Comparison of ENCODE assay signal across 9 mouse cellular contexts in genomic region chr16:43575507-43575906, GRCm38 (mm10).
DNase-seq lines count a peak whose midpoint lies in the region; ATAC-seq and TF ChIP-seq lines count a peak whose summit lies in the region.
"Had no signal": no experiment of that assay in that cellular context is flagged by ENCODE, and none has a peak within 500 bp of the region (broad histone marks: within the 10 kb centered on the region; RNA-seq: fewer than 3 reads in every experiment).

No protein-coding gene starts in this region.

- DNase-seq in heart, embryonic 10.5 days (ENCODE audit: low spot score): no peak
- DNase-seq in heart, postnatal 36 days: no peak
- DNase-seq in limb, embryonic 10.5 days (ENCODE audit: low spot score): no peak
- DNase-seq in ovary, postnatal 36 days (ENCODE audit: low spot score): no peak

- H3K4me2 ChIP-seq in forebrain, embryonic 12.5 days: no peak overlapping the region
- H3K4me2 ChIP-seq in hindbrain, embryonic 16.5 days (ENCODE audit: low read length): no peak overlapping the region
- H3K4me2 ChIP-seq: liver, embryonic 12.5 days had no signal

- intact Hi-C loops in heart, postnatal 36 days (cut with DNase I): loop anchor here (2.0 to 10.0 kb wide), 4 partner anchors 65 to 663 kb away; no protein-coding TSS in a partner anchor

- WGBS in heart, embryonic 10.5 days: 5% methylated on average over 9 of the region's 9 CpGs
- WGBS in forebrain, embryonic 12.5 days: 46% methylated on average over 9 of the region's 9 CpGs
- 41% methylated on average over 9 of the region's 9 CpGs for WGBS in hindbrain, embryonic 16.5 days
- WGBS in limb, embryonic 10.5 days: 31% methylated on average over 9 of the region's 9 CpGs

- peaks cover 3% of the 10 kb centered on the region; the same call in 1 of the 2 replicates for H3K36me3 ChIP-seq in heart, embryonic 10.5 days
- H3K36me3 ChIP-seq in E14TG2a.4 (ENCODE audit: insufficient read depth, low read length): no peaks in the 10 kb centered on the region
- H3K36me3 ChIP-seq in forebrain, embryonic 12.5 days (replicated peaks): peaks cover 32% of the 10 kb centered on the region
- 0 out of 2 replicates have a peak, but pooled peaks cover 2% of the 10 kb centered on the region for H3K36me3 ChIP-seq in hindbrain, embryonic 16.5 days (ENCODE audit: control insufficient read depth, insufficient read depth, low read length)
- no peaks in the 10 kb centered on the region for H3K36me3 ChIP-seq in limb, embryonic 10.5 days
- H3K36me3 ChIP-seq: liver, embryonic 12.5 days had no signal

- H3K4me3 ChIP-seq in heart, embryonic 10.5 days: peak overlapping the region; percentile 37
- H3K4me3 ChIP-seq in E14TG2a.4 (replicated peaks; ENCODE audit: low read length): peak overlapping the region; percentile 27; the same call in 1 of the 2 replicates
- no peak overlapping the region for H3K4me3 ChIP-seq in forebrain, embryonic 12.5 days (replicated peaks)
- no peak overlapping the region for H3K4me3 ChIP-seq in hindbrain, embryonic 16.5 days (ENCODE audit: low read length)
- H3K4me3 ChIP-seq in limb, embryonic 10.5 days: no peak overlapping the region
- H3K4me3 ChIP-seq: liver, embryonic 12.5 days had no signal

- H3K27me3 ChIP-seq in heart, embryonic 10.5 days (ENCODE audit: insufficient read depth, poor library complexity, severe bottlenecking): no peaks in the 10 kb centered on the region
- peaks cover 23% of the 10 kb centered on the region; the same call in 1 of the 2 replicates for H3K27me3 ChIP-seq in E14TG2a.4 (ENCODE audit: insufficient read depth, low read length)
- H3K27me3 ChIP-seq in forebrain, embryonic 12.5 days: no peaks in the 10 kb centered on the region
- H3K27me3 ChIP-seq in hindbrain, embryonic 16.5 days (replicated peaks; ENCODE audit: control insufficient read depth, insufficient read depth, low read length): no peaks in the 10 kb centered on the region
- 0 out of 2 replicates have a peak, but pooled peaks cover 5% of the 10 kb centered on the region for H3K27me3 ChIP-seq in limb, embryonic 10.5 days (ENCODE audit: low read depth, poor library complexity, severe bottlenecking)
- H3K27me3 ChIP-seq: liver, embryonic 12.5 days had no signal

- H3K27ac ChIP-seq in heart, embryonic 10.5 days: peak overlapping the region; percentile 89
- H3K27ac ChIP-seq in forebrain, embryonic 12.5 days: peak overlapping the region; percentile 75
- peak overlapping the region; percentile 44; the same call in 1 of the 2 replicates for H3K27ac ChIP-seq in hindbrain, embryonic 16.5 days (ENCODE audit: low read depth, low read length)
- H3K27ac ChIP-seq in limb, embryonic 10.5 days: no peak overlapping the region
- H3K27ac ChIP-seq: liver, embryonic 12.5 days had no signal

- peaks cover 63% of the 10 kb centered on the region for H3K4me1 ChIP-seq in heart, embryonic 10.5 days
- peaks cover 60% of the 10 kb centered on the region for H3K4me1 ChIP-seq in E14TG2a.4 (replicated peaks; ENCODE audit: low read depth, low read length)
- H3K4me1 ChIP-seq in forebrain, embryonic 12.5 days: peaks cover 54% of the 10 kb centered on the region
- H3K4me1 ChIP-seq in hindbrain, embryonic 16.5 days (ENCODE audit: control insufficient read depth, insufficient read depth, low read depth, low read length): peaks cover 27% of the 10 kb centered on the region
- H3K4me1 ChIP-seq in limb, embryonic 10.5 days: peaks cover 25% of the 10 kb centered on the region

- no peak overlapping the region for H3K9ac ChIP-seq in forebrain, embryonic 12.5 days
- H3K9ac ChIP-seq in hindbrain, embryonic 16.5 days (ENCODE audit: low read depth, low read length): peak overlapping the region; percentile 17; the same call in 1 of the 2 replicates
- H3K9ac ChIP-seq: liver, embryonic 12.5 days had no signal

- no peaks in the 10 kb centered on the region for H3K9me3 ChIP-seq in heart, embryonic 10.5 days
- H3K9me3 ChIP-seq in E14TG2a.4 (ENCODE audit: low read length): no peaks in the 10 kb centered on the region
- no peaks in the 10 kb centered on the region for H3K9me3 ChIP-seq in forebrain, embryonic 12.5 days
- H3K9me3 ChIP-seq in hindbrain, embryonic 16.5 days (ENCODE audit: control insufficient read depth, low read length): no peaks in the 10 kb centered on the region
- no peaks in the 10 kb centered on the region for H3K9me3 ChIP-seq in limb, embryonic 10.5 days (replicated peaks)
- H3K9me3 ChIP-seq: liver, embryonic 12.5 days had no signal

- 0 out of 2 replicates have a peak, but pooled peaks have one; percentile 4 for ATAC-seq in forebrain, embryonic 12.5 days (ENCODE audit: low FRiP score)
- ATAC-seq in hindbrain, embryonic 16.5 days: no peak
- ATAC-seq in cerebellum, adult (ENCODE audit: insufficient number of reproducible peaks, low FRiP score, low TSS enrichment): no peak
- ATAC-seq: liver, embryonic 12.5 days had no signal

- no peak for TF ChIP-seq CTCF in E14TG2a.4 (conservative IDR thresholded peaks at IDR 0.05; ENCODE audit: low read length)

Comparison
In these comparisons a context has a peak if more than half of its experiments do, and no peak if none do; other contexts are left out.
1. H3K4me3 ChIP-seq: peak in heart, embryonic 10.5 days (single experiment) and E14TG2a.4 (single experiment); none in forebrain, embryonic 12.5 days (single experiment), hindbrain, embryonic 16.5 days (single experiment) and limb, embryonic 10.5 days (single experiment).